Mouse (Mus musculus): ENCODE data around the gene Mindy1.

GRCm38 (mm10) chr3:95284062-95284461, 2.9 kb downstream of the Mindy1 start:
- TF ChIP-seq EP300 (IDR thresholded peaks at IDR 0.05; ENCODE audit: insufficient read depth, low read depth, low read length) (no peak), POLR2A (IDR thresholded peaks at IDR 0.05; ENCODE audit: insufficient read depth, low read length) (no peak)

Measured in ES-Bruce4 (cell line).